Mouse (Mus musculus) liver, embryonic 14.5 days (tissue): Measurements from ENCODE around the gene Pkig.

Source experiments
- CTCF ChIP-seq: IDR thresholded peaks from 2 replicates; pipeline ENCODE4 v1.5.1; 2016; ENCODE audit warnings: antibody characterized with exemption, low read depth, control low read depth
- EP300 ChIP-seq: IDR thresholded peaks from 2 replicates; pipeline ENCODE4 v1.6.1; 2016; ENCODE audit warnings: antibody characterized with exemption, low read depth

GRCm38 (mm10) chr2:163716448-163716847, 58.3 kb downstream of the Pkig start:
- no peak for TF ChIP-seq CTCF
- no peak for TF ChIP-seq EP300
